Mouse (Mus musculus) stomach, postnatal 0 days (tissue): ENCODE measurements at regions not wholly inside any gene's neighbourhood (a gene's known extent, or its start where the extent isn't known, plus 50 kb on each side); places are given as distances from the start of the nearest gene placed in this dataset.

Experiments
- ATAC-seq: fragments of 200-750 bp; cut with Nextera tagmentation; 2 replicates; pipeline ENCODE4 v1.8.0; 2017; ENCODE audit not compliant: low FRiP score, low TSS enrichment
- DNase-seq: peaks from one replicate; pipeline ENCODE4 v3.0.0-alpha.2; 2016; ENCODE audit warnings: low spot score
- H3K27ac ChIP-seq: fragments of 300-500 bp; sonication (generic); replicated peaks from 2 replicates; pipeline ENCODE4 v1.5.1; 2014; ENCODE audit warnings: mild to moderate bottlenecking, control low read depth
- H3K27me3 ChIP-seq: fragments of 300-500 bp; sonication (generic); 2 replicates; pipeline ENCODE4 v1.6.1; 2014; ENCODE audit warnings: low read length; ENCODE audit not compliant: control insufficient read depth, insufficient read depth
- H3K36me3 ChIP-seq: fragments of 300-500 bp; sonication (generic); 2 replicates; pipeline ENCODE4 v1.6.1; 2014; ENCODE audit warnings: low read length, mixed read lengths; ENCODE audit not compliant: control insufficient read depth, insufficient read depth
- H3K4me1 ChIP-seq: fragments of 300-500 bp; sonication (generic); replicated peaks from 2 replicates; pipeline ENCODE4 v1.6.1; 2014; ENCODE audit warnings: antibody characterized with exemption; ENCODE audit not compliant: control insufficient read depth, insufficient read depth
- H3K4me2 ChIP-seq: fragments of 300-500 bp; sonication (generic); replicated peaks from 2 replicates; pipeline ENCODE4 v1.6.1; 2014; ENCODE audit warnings: low read depth, mild to moderate bottlenecking, control low read depth, moderate library complexity
- H3K4me3 ChIP-seq: fragments of 300-500 bp; sonication (generic); 2 replicates; pipeline ENCODE4 v1.5.1; 2014; ENCODE audit warnings: low read depth, low read length, control low read depth
- H3K9ac ChIP-seq: fragments of 300-500 bp; sonication (generic); 2 replicates; pipeline ENCODE4 v1.6.1; 2014; ENCODE audit warnings: mild to moderate bottlenecking, low read length, control low read depth, mixed read lengths
- H3K9me3 ChIP-seq: fragments of 300-500 bp; sonication (generic); 2 replicates; pipeline ENCODE4 v1.6.1; 2016; ENCODE audit warnings: low read length; ENCODE audit not compliant: control insufficient read depth
- CTCF ChIP-seq: IDR thresholded peaks from 2 replicates; pipeline ENCODE4 v1.5.1; 2016; ENCODE audit warnings: antibody characterized with exemption, low read depth, mild to moderate bottlenecking, moderate library complexity
- EP300 ChIP-seq: optimal IDR thresholded peaks from 2 replicates; pipeline ENCODE3; 2016; ENCODE audit warnings: antibody characterized with exemption
- whole genome bisulfite sequencing: fragments of 180-500 bp; shearing (Covaris S2); extraction: QIAGEN DNeasy Blood & Tissue Kit; methylation state at CpG from one replicate; pipeline ENCODE4 v1.1.7; 2014; 5-methylcytosine and 5-hydroxymethylcytosine counted together

DNA sequence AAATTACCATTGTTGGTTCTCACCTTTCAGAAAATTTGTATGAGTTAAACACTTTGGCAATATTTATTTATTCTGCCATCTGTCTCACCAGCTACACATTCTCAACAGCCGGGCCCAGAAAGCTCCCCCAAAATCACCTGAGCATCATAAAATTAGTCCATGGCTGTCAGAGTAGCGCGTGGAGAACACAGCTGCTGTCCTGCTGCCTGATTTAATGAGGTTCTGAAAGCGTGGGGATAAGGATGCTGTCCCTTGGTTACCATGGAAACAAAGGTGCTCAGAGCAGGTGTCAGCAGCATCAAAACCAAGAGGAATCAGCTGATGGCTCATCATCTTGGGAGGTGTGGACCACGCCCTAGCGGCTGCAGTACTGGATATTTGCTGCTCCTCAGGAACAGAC lies 124.7 kb downstream of the Tex36 start:
- no peak for TF ChIP-seq EP300
- no peak for TF ChIP-seq CTCF
- Histone ChIP-seq H3K27ac (no peak overlapping the region), H3K9ac (no peak overlapping the region), H3K4me2 (no peak overlapping the region), H3K4me3 (no peak overlapping the region), H3K4me1 (no peaks in the 10 kb centered on the region), H3K36me3 (no peaks in the 10 kb centered on the region), H3K9me3 (no peaks in the 10 kb centered on the region), H3K27me3 (no peaks in the 10 kb centered on the region)
- 86% methylated on average over 6 of the region's 6 CpGs for WGBS
- DNase-seq = no peak
- no peak for ATAC-seq

DNA sequence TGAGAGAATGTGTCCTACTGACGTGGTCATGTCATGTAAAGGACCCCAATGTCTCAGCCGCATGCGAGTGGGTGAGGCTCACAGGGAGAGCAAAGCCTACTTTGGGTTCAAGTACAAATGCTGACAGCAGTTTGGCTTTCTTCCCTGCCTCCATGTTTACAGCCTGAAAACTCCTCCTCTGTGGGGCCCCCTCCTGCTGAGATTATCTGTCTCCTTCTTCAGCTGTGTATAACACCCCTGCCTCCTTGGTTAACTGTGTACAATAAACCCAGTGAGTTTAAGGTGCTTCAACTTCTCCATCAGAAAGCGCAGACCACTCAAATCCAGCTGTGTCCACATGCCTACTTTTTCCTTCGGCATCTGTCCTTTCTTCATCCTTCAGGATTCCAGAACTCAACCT lies 130.3 kb downstream of the Tex36 start:
- no peaks in the 10 kb centered on the region for H3K27me3 ChIP-seq
- H3K9ac ChIP-seq = no peak overlapping the region
- TF ChIP-seq CTCF = no peak
- no peak for TF ChIP-seq EP300
- no peaks in the 10 kb centered on the region for H3K36me3 ChIP-seq
- no peak for ATAC-seq
- no peak overlapping the region for H3K4me3 ChIP-seq
- no peak for DNase-seq
- WGBS = 73% methylated on average over 5 of the region's 5 CpGs
- H3K4me1 ChIP-seq = 0 out of 2 replicates have a peak, but pooled peaks cover 2% of the 10 kb centered on the region
- H3K27ac ChIP-seq = no peak overlapping the region
- H3K4me2 ChIP-seq = no peak overlapping the region
- H3K9me3 ChIP-seq = no peaks in the 10 kb centered on the region

- TF ChIP-seq EP300 (no peak), CTCF (no peak)
- Histone ChIP-seq H3K4me1 (0 out of 2 replicates have a peak, but pooled peaks cover 2% of the 10 kb centered on the region), H3K27me3 (no peaks in the 10 kb centered on the region), H3K9me3 (no peaks in the 10 kb centered on the region), H3K9ac (no peak overlapping the region), H3K4me3 (no peak overlapping the region), H3K4me2 (no peak overlapping the region), H3K27ac (no peak overlapping the region), H3K36me3 (no peaks in the 10 kb centered on the region)
- DNase-seq (no peak), ATAC-seq (peak; percentile 83)
- WGBS = 8% methylated on average over 3 of the region's 3 CpGs
Observed at GRCm38 (mm10) chr7:133470620-133470958, 131.4 kb downstream of the Tex36 start.

DNA sequence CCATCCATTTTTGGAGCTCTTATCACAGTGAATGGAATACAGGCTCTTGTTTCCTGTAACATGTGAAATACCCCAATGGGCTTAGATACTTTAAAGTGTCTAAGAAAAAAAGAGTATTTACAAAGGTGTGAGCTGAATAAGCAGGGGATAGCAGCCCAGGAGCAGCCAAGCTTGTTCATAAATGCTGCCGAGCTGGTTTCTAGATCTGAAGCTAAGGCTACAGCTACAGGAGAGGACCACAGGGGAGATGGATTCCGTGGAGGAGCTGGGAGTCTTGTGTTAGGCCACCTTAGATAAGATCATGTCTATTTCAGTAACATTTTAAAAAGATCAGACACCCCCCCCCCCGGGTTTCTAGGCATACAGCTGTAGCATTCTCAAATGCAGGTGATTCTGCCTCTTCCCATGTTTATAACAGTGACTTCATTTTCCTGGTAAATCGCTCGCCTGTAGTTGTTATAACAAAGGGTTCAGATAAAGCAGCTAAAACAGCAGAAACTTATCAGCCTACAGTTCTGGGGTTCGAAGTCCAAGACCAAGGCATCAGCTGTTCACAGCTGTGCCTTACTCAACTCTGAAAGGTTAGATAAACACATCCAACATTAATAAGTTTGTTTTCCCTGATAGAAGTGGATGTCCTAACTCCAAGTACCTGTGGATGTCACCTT lies 131.9 kb downstream of the Tex36 start:
- 18% methylated on average over 6 of the region's 6 CpGs for WGBS
- 0 out of 2 replicates have a peak overlapping the region, but pooled peaks have one; percentile 5 for H3K27ac ChIP-seq
- ATAC-seq = peak; percentile 97

DNA sequence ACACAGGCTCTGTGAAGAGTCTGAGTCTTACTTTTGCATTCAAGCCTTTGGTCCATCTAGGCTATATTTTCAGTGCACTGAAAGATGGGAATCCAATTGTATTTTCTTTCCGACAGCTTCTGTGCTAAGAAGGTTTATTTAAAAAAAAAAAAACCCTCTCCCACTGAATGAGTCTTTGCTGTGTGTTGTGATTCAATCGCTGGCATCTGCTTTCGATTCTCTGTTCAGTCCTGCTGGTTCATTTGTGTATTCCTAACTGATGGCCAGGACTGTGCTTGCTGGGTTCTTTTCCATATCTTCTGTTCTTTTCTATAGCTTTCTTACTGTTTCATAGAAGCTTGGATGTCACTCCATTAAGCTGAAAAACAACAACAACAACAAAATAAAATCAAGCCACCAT lies 132.9 kb downstream of the Tex36 start:
- Histone ChIP-seq H3K9ac (no peak overlapping the region), H3K4me2 (no peak overlapping the region), H3K27me3 (no peaks in the 10 kb centered on the region), H3K4me1 (0 out of 2 replicates have a peak, but pooled peaks cover 2% of the 10 kb centered on the region), H3K9me3 (no peaks in the 10 kb centered on the region), H3K4me3 (no peak overlapping the region), H3K27ac (no peak overlapping the region), H3K36me3 (no peaks in the 10 kb centered on the region)
- no peak for ATAC-seq
- DNase-seq = no peak
- TF ChIP-seq EP300 (no peak), CTCF (no peak)
- 46% methylated on average over 3 of the region's 3 CpGs for WGBS

More for the DNA sequence above, 131.9 kb downstream of the Tex36 start:
- H3K4me2 ChIP-seq = no peak overlapping the region
- H3K9me3 ChIP-seq = no peaks in the 10 kb centered on the region
- DNase-seq = peak; percentile 56
- H3K4me3 ChIP-seq = no peak overlapping the region
- H3K9ac ChIP-seq = no peak overlapping the region
- no peaks in the 10 kb centered on the region for H3K27me3 ChIP-seq
- 0 out of 2 replicates have a peak, but pooled peaks cover 2% of the 10 kb centered on the region for H3K4me1 ChIP-seq
- no peaks in the 10 kb centered on the region for H3K36me3 ChIP-seq
- no peak for TF ChIP-seq EP300
- no peak for TF ChIP-seq CTCF

DNA sequence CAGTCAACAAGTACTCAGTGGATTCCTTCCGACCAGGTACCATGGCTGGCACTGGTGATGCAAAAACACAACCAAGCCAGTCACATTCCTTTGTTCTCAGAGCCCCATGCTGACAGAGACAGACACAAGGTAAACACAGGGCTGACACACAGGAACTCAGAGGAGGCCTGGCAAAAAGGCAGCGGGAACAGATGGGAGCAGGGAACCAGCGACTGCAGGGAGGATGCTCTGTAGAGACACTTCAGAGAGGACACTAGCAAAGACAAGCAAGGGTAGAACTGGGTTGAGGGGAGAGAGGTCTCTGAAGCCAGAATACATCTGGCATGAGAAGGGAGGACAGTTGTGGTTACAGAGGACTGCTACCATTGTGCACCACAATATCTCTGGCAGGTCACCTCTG lies 133.6 kb downstream of the Tex36 start:
- 41% methylated on average over 3 of the region's 3 CpGs for WGBS
- TF ChIP-seq CTCF (no peak), EP300 (no peak)

More for the DNA sequence above, 133.6 kb downstream of the Tex36 start:
- DNase-seq (no peak), ATAC-seq (no peak)
- H3K27me3 ChIP-seq = no peaks in the 10 kb centered on the region
- no peak overlapping the region for H3K9ac ChIP-seq
- H3K27ac ChIP-seq = no peak overlapping the region
- H3K4me3 ChIP-seq = no peak overlapping the region
- no peaks in the 10 kb centered on the region for H3K36me3 ChIP-seq
- no peaks in the 10 kb centered on the region for H3K9me3 ChIP-seq
- H3K4me1 ChIP-seq = 0 out of 2 replicates have a peak, but pooled peaks cover 2% of the 10 kb centered on the region
- H3K4me2 ChIP-seq = no peak overlapping the region
